Mouse (Mus musculus): ENCODE data around the gene Olfr1313.
"Not testable (repeated sequence)": the region's sequence is repeated elsewhere in the genome, so short reads cannot be mapped to it uniquely, and the experiment has no call there.

Gene Olfr1313

GRCm38 (mm10) chr2:112077743-112078142 is at the start of gene Olfr1313:
Olfr1313 (minus strand) TSS chr2:112077843.
- no peak for DNase-seq (ENCODE audit: low read depth, low spot score)

DNA sequence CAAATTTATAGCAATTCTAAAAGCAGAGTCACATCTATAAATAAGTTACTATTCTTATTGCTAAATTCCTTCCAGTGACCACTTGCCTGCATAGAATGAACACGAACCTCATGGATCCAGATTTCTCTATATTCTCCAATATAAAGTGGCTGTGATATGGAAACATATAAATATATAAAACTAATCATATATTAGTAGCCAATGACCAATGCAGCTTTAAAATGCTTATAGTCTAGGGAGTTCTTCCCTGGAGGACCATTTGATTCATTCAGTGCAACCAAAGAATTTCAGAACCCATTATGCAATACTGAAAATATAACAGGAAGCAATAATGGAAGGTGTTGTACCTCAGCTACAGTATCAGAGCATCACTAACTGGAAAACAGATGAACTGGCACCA is 37.7 kb upstream of the Olfr1313 start, which contains the start of gene Olfr1315-ps1:
Olfr1315-ps1 (minus strand) TSS at position 101 of the 400 bp plus-strand sequence.
- no peak for DNase-seq (ENCODE audit: low read depth, low spot score)

DNA sequence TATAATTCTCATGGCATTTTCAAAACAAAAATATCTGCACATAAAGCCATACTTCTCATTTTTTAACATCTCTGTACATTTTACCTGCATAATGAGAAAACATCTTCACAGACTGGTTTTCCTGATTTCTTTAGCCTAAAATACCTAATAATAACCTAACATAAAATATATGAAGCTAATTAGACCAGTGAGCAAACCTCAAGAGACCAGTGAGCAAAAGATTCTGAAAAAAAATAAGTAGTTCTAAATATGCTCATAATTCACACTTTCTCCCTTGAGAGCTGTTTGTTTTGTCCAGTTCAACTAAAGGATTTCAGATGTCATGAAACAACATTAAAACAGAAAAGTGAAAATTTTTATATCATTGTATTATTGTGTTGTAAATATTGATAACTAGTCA is 19.0 kb upstream of the Olfr1313 start, which contains the start of gene Olfr1314:
Olfr1314 (minus strand) TSS at position 101 of the 400 bp plus-strand sequence.
- no peak for DNase-seq (ENCODE audit: low read depth, low spot score)

- DNase-seq (ENCODE audit: low read depth, low spot score): no peak
Measured at GRCm38 (mm10) chr2:112050138-112050537, 27.5 kb downstream of the Olfr1313 start, which contains the start of gene Olfr1312. Olfr1312 (minus strand) TSS chr2:112050238.

- not testable (repeated sequence) for DNase-seq (ENCODE audit: low read depth, low spot score)
Measured at GRCm38 (mm10) chr2:112026971-112027370, 50.7 kb downstream of the Olfr1313 start.

- no peak for DNase-seq (ENCODE audit: low read depth, low spot score)
Measured at GRCm38 (mm10) chr2:112024312-112024711, 53.3 kb downstream of the Olfr1313 start, which contains the start of gene Olfr1311. Olfr1311 (minus strand) TSS chr2:112024412.
